ENCODE assay signal across 7 mouse cellular contexts in genomic region chr9:50528293-50528892, GRCm38 (mm10). TPM values are rescaled to one million over a fixed set of nuclear protein-coding genes. Genes with fewer than 3 reads are reported as not detected.
DNase-seq lines count a peak whose midpoint lies in the region; ATAC-seq lines count a peak whose summit lies in the region.

Gene Pts, minus strand, starts transcription at chr9:50528724.

- under 1% methylated on average over 54 of the region's 54 CpGs for WGBS in embryonic facial prominence, embryonic 10.5 days
- WGBS in limb, embryonic 10.5 days: under 1% methylated on average over 54 of the region's 54 CpGs
- WGBS in midbrain, embryonic 13.5 days: under 1% methylated on average over 54 of the region's 54 CpGs

- H3K36me3 ChIP-seq in embryonic facial prominence, embryonic 10.5 days (replicated peaks): 0 out of 2 replicates have a peak, but pooled peaks cover 2% of the 10 kb centered on the region
- 0 out of 2 replicates have a peak, but pooled peaks cover 6% of the 10 kb centered on the region for H3K36me3 ChIP-seq in limb, embryonic 10.5 days
- H3K36me3 ChIP-seq in midbrain, embryonic 13.5 days: peaks cover 10% of the 10 kb centered on the region

- no peaks in the 10 kb centered on the region for H3K9me3 ChIP-seq in embryonic facial prominence, embryonic 10.5 days
- no peaks in the 10 kb centered on the region for H3K9me3 ChIP-seq in limb, embryonic 10.5 days (replicated peaks)
- no peaks in the 10 kb centered on the region for H3K9me3 ChIP-seq in midbrain, embryonic 13.5 days

- H3K4me1 ChIP-seq in embryonic facial prominence, embryonic 10.5 days: peaks cover 7% of the 10 kb centered on the region
- peaks cover 14% of the 10 kb centered on the region for H3K4me1 ChIP-seq in limb, embryonic 10.5 days
- peaks cover 15% of the 10 kb centered on the region for H3K4me1 ChIP-seq in midbrain, embryonic 13.5 days (replicated peaks)

- H3K9ac ChIP-seq in midbrain, embryonic 13.5 days (replicated peaks): peak within 1 kb of the TSS; percentile 74

- peak within 1 kb of the TSS; percentile 82 for H3K4me3 ChIP-seq in embryonic facial prominence, embryonic 10.5 days
- peak within 1 kb of the TSS; percentile 89 for H3K4me3 ChIP-seq in limb, embryonic 10.5 days
- H3K4me3 ChIP-seq in midbrain, embryonic 13.5 days (replicated peaks): peak within 1 kb of the TSS; percentile 73

- H3K4me2 ChIP-seq in midbrain, embryonic 13.5 days (replicated peaks): peak within 1 kb of the TSS; percentile 69

- H3K27ac ChIP-seq in embryonic facial prominence, embryonic 10.5 days (replicated peaks): peak within 1 kb of the TSS; percentile 88
- peak within 1 kb of the TSS; percentile 92 for H3K27ac ChIP-seq in limb, embryonic 10.5 days
- H3K27ac ChIP-seq in midbrain, embryonic 13.5 days: peak within 1 kb of the TSS; percentile 68

- peak; percentile 73 for ATAC-seq in granulocyte monocyte progenitor cell, adult 5-6 weeks (replicated peaks; ENCODE audit: poor library complexity, severe bottlenecking)
- ATAC-seq in midbrain, embryonic 13.5 days: peak; percentile 99

- DNase-seq in adrenal gland, postnatal 10 days: peak; percentile 98
- DNase-seq in embryonic facial prominence, embryonic 10.5 days (ENCODE audit: low spot score): peak; percentile 98
- DNase-seq in kidney, adult 11 months: peak; percentile 96
- peak; percentile 99 for DNase-seq in limb, embryonic 10.5 days (ENCODE audit: low spot score)
- peak; percentile 91 for DNase-seq in spleen, adult 12 weeks (ENCODE audit: low spot score)

- H3K27me3 ChIP-seq in embryonic facial prominence, embryonic 10.5 days (replicated peaks; ENCODE audit: low read depth, poor library complexity, severe bottlenecking): no peaks in the 10 kb centered on the region
- no peaks in the 10 kb centered on the region for H3K27me3 ChIP-seq in limb, embryonic 10.5 days (ENCODE audit: low read depth, poor library complexity, severe bottlenecking)
- no peaks in the 10 kb centered on the region for H3K27me3 ChIP-seq in midbrain, embryonic 13.5 days

RNA-seq across cellular contexts. Expression of gene Pts, which starts in this region (rescaled TPM):
- 10 to 100 TPM; 62.0 to 72.7 TPM for total RNA-seq in adrenal gland, postnatal 10 days (2021)
- 62.5 and 68.9 TPM in 2 replicates for polyA plus RNA-seq in embryonic facial prominence, embryonic 10.5 days (2016; fragmentation: Nextera tagmentation; extraction: Ambion mirVana)
- 107 and 145 TPM in 2 replicates for total RNA-seq in granulocyte monocyte progenitor cell, adult 5-6 weeks (2014; fragmentation: Nextera tagmentation)
- total RNA-seq in granulocyte monocyte progenitor cell, adult 5-6 weeks (2017): 77.5 and 108 TPM in 2 replicates
- polyA plus RNA-seq in limb, embryonic 10.5 days (2016; fragmentation: Nextera tagmentation; extraction: Ambion mirVana): 53.4 and 59.2 TPM in 2 replicates
- 115 and 123 TPM in 2 replicates for polyA plus RNA-seq in midbrain, embryonic 13.5 days (2015; fragmentation: Nextera tagmentation; extraction: Ambion mirVana)

Comparison
In these comparisons a context has a peak if more than half of its experiments do, and no peak if none do; other contexts are left out.
1. Peak in every context shown above with its lines: DNase-seq, ATAC-seq, H3K4me3 ChIP-seq and H3K27ac ChIP-seq.